Mouse (Mus musculus): Measurements from ENCODE around the gene Gm1673. TPM values are rescaled to one million over a fixed set of nuclear protein-coding genes. Genes with fewer than 3 reads are reported as not detected.
"Not testable (repeated sequence)": the region's sequence is repeated elsewhere in the genome, so short reads cannot be mapped to it uniquely, and the experiment has no call there.

The Gm1673 gene
- total RNA-seq (2021) = 100 to 1,000 TPM; 144 to 149 TPM

- peak; percentile 91 to 94 for DNase-seq (ENCODE audit: extremely low spot score in 1 of 2, low spot score in 2 of 2)
- intact Hi-C loops (cut with DNase I) = no loop called here
These were observed at the start of gene Gm1673 for GRCm38 (mm10) chr5:33983309-33984121. Gene Gm1673 (plus strand): TSS chr5:33983433.

- intact Hi-C loops (cut with DNase I) = no loop called here
- no peak for DNase-seq (ENCODE audit: extremely low spot score in 1 of 2, low spot score in 2 of 2)
These were observed 49.2 kb upstream of the Gm1673 start for GRCm38 (mm10) chr5:33934081-33934480.

GRCm38 (mm10) chr5:33934877-33935276 is 48.4 kb upstream of the Gm1673 start:
- intact Hi-C loops (cut with DNase I) = no loop called here
- no peak for DNase-seq (ENCODE audit: extremely low spot score in 1 of 2, low spot score in 2 of 2)

- intact Hi-C loops (cut with DNase I) = no loop called here
- DNase-seq (ENCODE audit: extremely low spot score in 1 of 2, low spot score in 2 of 2) = peak in 1 of 2 experiments; percentile 70
These were observed 47.5 kb upstream of the Gm1673 start for GRCm38 (mm10) chr5:33935700-33936111.

GRCm38 (mm10) chr5:33936120-33936707 is 47.0 kb upstream of the Gm1673 start, which contains the start of gene Nelfa:
Gene Nelfa (minus strand): TSS chr5:33936413.
- DNase-seq (ENCODE audit: extremely low spot score in 1 of 2, low spot score in 2 of 2) = peak; percentile 99 to 100
- intact Hi-C loops (cut with DNase I) = no loop called here

GRCm38 (mm10) chr5:33937230-33937629 is 46.0 kb upstream of the Gm1673 start:
- no peak for DNase-seq (ENCODE audit: extremely low spot score in 1 of 2, low spot score in 2 of 2)

GRCm38 (mm10) chr5:33938448-33938847 is 44.8 kb upstream of the Gm1673 start:
- DNase-seq (ENCODE audit: extremely low spot score in 1 of 2, low spot score in 2 of 2) = peak in 1 of 2 experiments; percentile 30
- intact Hi-C loops (cut with DNase I) = no loop called here

More at GRCm38 (mm10) chr5:33937230-33937629, 46.0 kb upstream of the Gm1673 start:
- intact Hi-C loops (cut with DNase I) = no loop called here

GRCm38 (mm10) chr5:33947035-33947434 is 36.2 kb upstream of the Gm1673 start:
- intact Hi-C loops (cut with DNase I); DNase-seq (ENCODE audit: extremely low spot score in 1 of 2, low spot score in 2 of 2): not testable (repeated sequence)

- intact Hi-C loops (cut with DNase I) = no loop called here
- DNase-seq (ENCODE audit: extremely low spot score in 1 of 2, low spot score in 2 of 2) = no peak
These were observed 34.9 kb upstream of the Gm1673 start for GRCm38 (mm10) chr5:33948314-33948713.

- intact Hi-C loops (cut with DNase I) = no loop called here
- DNase-seq (ENCODE audit: extremely low spot score in 1 of 2, low spot score in 2 of 2) = no peak
These were observed 29.6 kb upstream of the Gm1673 start for GRCm38 (mm10) chr5:33953471-33954185.

- intact Hi-C loops (cut with DNase I) = no loop called here
- peak; percentile 79 to 82 for DNase-seq (ENCODE audit: extremely low spot score in 1 of 2, low spot score in 2 of 2)
These were observed 28.9 kb upstream of the Gm1673 start for GRCm38 (mm10) chr5:33954354-33954753.

GRCm38 (mm10) chr5:33955868-33956267 is 27.4 kb upstream of the Gm1673 start:
- intact Hi-C loops (cut with DNase I) = no loop called here
- no peak for DNase-seq (ENCODE audit: extremely low spot score in 1 of 2, low spot score in 2 of 2)

GRCm38 (mm10) chr5:33959382-33959781 is 23.9 kb upstream of the Gm1673 start:
- DNase-seq (ENCODE audit: extremely low spot score in 1 of 2, low spot score in 2 of 2) = no peak
- intact Hi-C loops (cut with DNase I) = no loop called here

- DNase-seq (ENCODE audit: extremely low spot score in 1 of 2, low spot score in 2 of 2) = no peak
- intact Hi-C loops (cut with DNase I) = no loop called here
These were observed 8.5 kb upstream of the Gm1673 start for GRCm38 (mm10) chr5:33974736-33975135.

- DNase-seq (ENCODE audit: extremely low spot score in 1 of 2, low spot score in 2 of 2) = no peak
These were observed 7.0 kb upstream of the Gm1673 start for GRCm38 (mm10) chr5:33976267-33976666.

GRCm38 (mm10) chr5:33982731-33983259 is 438 bp upstream of the Gm1673 start:
- intact Hi-C loops (cut with DNase I) = no loop called here
- DNase-seq (ENCODE audit: extremely low spot score in 1 of 2, low spot score in 2 of 2) = no peak

More at GRCm38 (mm10) chr5:33976267-33976666, 7.0 kb upstream of the Gm1673 start:
- intact Hi-C loops (cut with DNase I) = no loop called here

- intact Hi-C loops (cut with DNase I) = no loop called here
- DNase-seq (ENCODE audit: extremely low spot score in 1 of 2, low spot score in 2 of 2) = peak in 1 of 2 experiments; percentile 80
These were observed 11.7 kb downstream of the Gm1673 start for GRCm38 (mm10) chr5:33994671-33995625.

Measured in left cerebral cortex, postnatal 10 days (tissue).